Mouse (Mus musculus): ENCODE measurements around the gene Bcam. TPM values are rescaled to one million over a fixed set of nuclear protein-coding genes. Genes with fewer than 3 reads are reported as not detected.

The Bcam gene
- total RNA-seq, 2 experiments from 2014 or later = not detected

- 0 out of 2 replicates have a peak, but pooled peaks have one; percentile 23 for ATAC-seq (replicated peaks; ENCODE audit: poor library complexity, severe bottlenecking)
Measured at GRCm38 (mm10) chr7:19740269-19740668, 30.5 kb downstream of the Bcam start.

- no peak for ATAC-seq (replicated peaks; ENCODE audit: poor library complexity, severe bottlenecking)
Measured at GRCm38 (mm10) chr7:19738771-19739170, 32.0 kb downstream of the Bcam start.

GRCm38 (mm10) chr7:19736389-19737057 is 34.3 kb downstream of the Bcam start:
- peak; percentile 77 for ATAC-seq (replicated peaks; ENCODE audit: poor library complexity, severe bottlenecking)

- no peak for ATAC-seq (replicated peaks; ENCODE audit: poor library complexity, severe bottlenecking)
Measured at GRCm38 (mm10) chr7:19734178-19734666, 36.6 kb downstream of the Bcam start.

- peak; percentile 57; the same call in 1 of the 2 replicates for ATAC-seq (replicated peaks; ENCODE audit: poor library complexity, severe bottlenecking)
Measured at GRCm38 (mm10) chr7:19726541-19726940, 44.3 kb downstream of the Bcam start.

- no peak for ATAC-seq (replicated peaks; ENCODE audit: poor library complexity, severe bottlenecking)
Measured at GRCm38 (mm10) chr7:19724167-19724566, 46.6 kb downstream of the Bcam start.

- ATAC-seq (replicated peaks; ENCODE audit: poor library complexity, severe bottlenecking) = no peak
Measured at GRCm38 (mm10) chr7:19722754-19723195, 48.0 kb downstream of the Bcam start.

- no peak for ATAC-seq (replicated peaks; ENCODE audit: poor library complexity, severe bottlenecking)
Measured at GRCm38 (mm10) chr7:19719200-19719599, 51.6 kb downstream of the Bcam start.

GRCm38 (mm10) chr7:19718297-19718952 is 52.4 kb downstream of the Bcam start:
- no peak for ATAC-seq (replicated peaks; ENCODE audit: poor library complexity, severe bottlenecking)

- no peak for ATAC-seq (replicated peaks; ENCODE audit: poor library complexity, severe bottlenecking)
Measured at GRCm38 (mm10) chr7:19717346-19717745, 53.5 kb downstream of the Bcam start.

GRCm38 (mm10) chr7:19716822-19717221 is 54.0 kb downstream of the Bcam start:
- no peak for ATAC-seq (replicated peaks; ENCODE audit: poor library complexity, severe bottlenecking)

GRCm38 (mm10) chr7:19716055-19716682 is 54.6 kb downstream of the Bcam start:
- ATAC-seq (replicated peaks; ENCODE audit: poor library complexity, severe bottlenecking) = no peak

GRCm38 (mm10) chr7:19715239-19716054 is 55.4 kb downstream of the Bcam start, which contains the start of gene Tomm40:
Gene Tomm40, minus strand, starts transcription at chr7:19715438.
- ATAC-seq (replicated peaks; ENCODE audit: poor library complexity, severe bottlenecking) = peak; percentile 82

- no peak for ATAC-seq (replicated peaks; ENCODE audit: poor library complexity, severe bottlenecking)
Measured at GRCm38 (mm10) chr7:19714836-19715235, 56.0 kb downstream of the Bcam start.

GRCm38 (mm10) chr7:19713598-19713997 is 57.2 kb downstream of the Bcam start:
- ATAC-seq (replicated peaks; ENCODE audit: poor library complexity, severe bottlenecking) = no peak

- no peak for ATAC-seq (replicated peaks; ENCODE audit: poor library complexity, severe bottlenecking)
Measured at GRCm38 (mm10) chr7:19713196-19713595, 57.6 kb downstream of the Bcam start.

GRCm38 (mm10) chr7:19712414-19712813 is 58.4 kb downstream of the Bcam start:
- ATAC-seq (replicated peaks; ENCODE audit: poor library complexity, severe bottlenecking) = no peak

GRCm38 (mm10) chr7:19710650-19711049 is 60.2 kb downstream of the Bcam start:
- no peak for ATAC-seq (replicated peaks; ENCODE audit: poor library complexity, severe bottlenecking)
